Mouse (Mus musculus): ENCODE results near the gene Scfd2. TPM values are rescaled to one million over a fixed set of nuclear protein-coding genes. Genes with fewer than 3 reads are reported as not detected.

Gene Scfd2
- polyA plus RNA-seq, 1 experiment from 2014 or later, result 14.9 TPM

GRCm38 (mm10) chr5:74482633-74483032 lies 48.9 kb downstream of the Scfd2 start:
- Histone ChIP-seq H3K27me3 (replicated peaks; ENCODE audit: low read depth, poor library complexity, severe bottlenecking) (no peaks in the 10 kb centered on the region), H3K4me1 (peaks cover 13% of the 10 kb centered on the region), H3K4me3 (no peak overlapping the region), H3K27ac (replicated peaks) (no peak overlapping the region), H3K9me3 (no peaks in the 10 kb centered on the region), H3K36me3 (replicated peaks) (no peaks in the 10 kb centered on the region)
- DNase-seq (ENCODE audit: low spot score), result no peak
- WGBS, result 41% methylated on average over 6 of the region's 6 CpGs

- Histone ChIP-seq H3K36me3 (replicated peaks) (no peaks in the 10 kb centered on the region), H3K9me3 (no peaks in the 10 kb centered on the region), H3K4me1 (peaks cover 13% of the 10 kb centered on the region), H3K4me3 (no peak overlapping the region), H3K27ac (replicated peaks) (no peak overlapping the region; the same call in 1 of the 2 replicates), H3K27me3 (replicated peaks; ENCODE audit: low read depth, poor library complexity, severe bottlenecking) (no peaks in the 10 kb centered on the region)
- DNase-seq (ENCODE audit: low spot score), result no peak
- 55% methylated on average over 3 of the region's 3 CpGs for WGBS
These were observed 49.5 kb downstream of the Scfd2 start for GRCm38 (mm10) chr5:74482034-74482433.

- no peaks in the 10 kb centered on the region for H3K27me3 ChIP-seq (replicated peaks; ENCODE audit: low read depth, poor library complexity, severe bottlenecking)
- no peak overlapping the region for H3K4me3 ChIP-seq
- DNase-seq (ENCODE audit: low spot score), result no peak
- H3K36me3 ChIP-seq (replicated peaks), result no peaks in the 10 kb centered on the region
- WGBS, result 85% methylated on average over 4 of the region's 4 CpGs
- no peaks in the 10 kb centered on the region for H3K9me3 ChIP-seq
- H3K4me1 ChIP-seq, result peaks cover 13% of the 10 kb centered on the region
- H3K27ac ChIP-seq (replicated peaks), result no peak overlapping the region
These were observed 51.1 kb downstream of the Scfd2 start for GRCm38 (mm10) chr5:74480409-74480808.

- H3K36me3 ChIP-seq (replicated peaks), result no peaks in the 10 kb centered on the region
- no peak overlapping the region for H3K27ac ChIP-seq (replicated peaks)
- H3K4me1 ChIP-seq, result peaks cover 13% of the 10 kb centered on the region
- DNase-seq (ENCODE audit: low spot score), result no peak
- 91% methylated on average over 4 of the region's 4 CpGs for WGBS
- H3K27me3 ChIP-seq (replicated peaks; ENCODE audit: low read depth, poor library complexity, severe bottlenecking), result no peaks in the 10 kb centered on the region
- no peaks in the 10 kb centered on the region for H3K9me3 ChIP-seq
- H3K4me3 ChIP-seq, result no peak overlapping the region
These were observed 51.6 kb downstream of the Scfd2 start for GRCm38 (mm10) chr5:74479947-74480346.

- Histone ChIP-seq H3K36me3 (replicated peaks) (no peaks in the 10 kb centered on the region), H3K4me3 (no peak overlapping the region), H3K9me3 (no peaks in the 10 kb centered on the region), H3K27ac (replicated peaks) (no peak overlapping the region), H3K27me3 (replicated peaks; ENCODE audit: low read depth, poor library complexity, severe bottlenecking) (no peaks in the 10 kb centered on the region), H3K4me1 (peaks cover 13% of the 10 kb centered on the region)
- WGBS, result 86% methylated on average over 5 of the region's 5 CpGs
- no peak for DNase-seq (ENCODE audit: low spot score)
These were observed 52.4 kb downstream of the Scfd2 start for GRCm38 (mm10) chr5:74479157-74479556.

GRCm38 (mm10) chr5:74476551-74476950 lies 55.0 kb downstream of the Scfd2 start:
- Histone ChIP-seq H3K4me1 (peaks cover 6% of the 10 kb centered on the region), H3K27me3 (replicated peaks; ENCODE audit: low read depth, poor library complexity, severe bottlenecking) (no peaks in the 10 kb centered on the region), H3K36me3 (replicated peaks) (no peaks in the 10 kb centered on the region), H3K9me3 (no peaks in the 10 kb centered on the region), H3K27ac (replicated peaks) (no peak overlapping the region; the same call in 1 of the 2 replicates), H3K4me3 (no peak overlapping the region)
- no peak for DNase-seq (ENCODE audit: low spot score)
- 86% methylated on average over 10 of the region's 10 CpGs for WGBS

DNA sequence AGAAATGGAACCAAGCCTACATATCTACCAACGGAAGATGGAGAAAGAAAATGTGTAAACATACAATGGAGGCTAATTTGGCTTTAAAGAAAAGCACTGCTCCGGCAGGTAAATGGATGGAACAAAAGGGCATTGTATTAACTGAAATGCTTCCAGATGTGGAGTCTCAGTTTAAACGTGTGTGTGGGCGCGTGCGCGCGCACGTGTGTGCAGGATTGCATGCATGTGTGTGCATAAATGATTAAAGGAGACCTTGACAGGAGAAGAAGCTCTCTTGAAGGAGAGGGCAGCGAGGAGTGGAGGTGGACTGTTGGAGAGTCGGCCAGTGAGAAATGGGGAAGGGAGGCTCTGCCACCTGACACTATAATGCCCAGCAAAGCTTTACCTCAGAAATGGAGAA lies 58.4 kb downstream of the Scfd2 start:
- no peak overlapping the region for H3K27ac ChIP-seq (replicated peaks)
- peak; percentile 50 for DNase-seq (ENCODE audit: low spot score)
- H3K4me1 ChIP-seq, result peaks cover 11% of the 10 kb centered on the region
- no peaks in the 10 kb centered on the region for H3K27me3 ChIP-seq (replicated peaks; ENCODE audit: low read depth, poor library complexity, severe bottlenecking)
- H3K4me3 ChIP-seq, result no peak overlapping the region
- H3K9me3 ChIP-seq, result no peaks in the 10 kb centered on the region
- no peaks in the 10 kb centered on the region for H3K36me3 ChIP-seq (replicated peaks)
- 65% methylated on average over 11 of the region's 11 CpGs for whole genome bisulfite sequencing

GRCm38 (mm10) chr5:74470819-74471218 lies 60.7 kb downstream of the Scfd2 start:
- Histone ChIP-seq H3K27me3 (replicated peaks; ENCODE audit: low read depth, poor library complexity, severe bottlenecking) (no peaks in the 10 kb centered on the region), H3K27ac (replicated peaks) (no peak overlapping the region), H3K4me1 (peaks cover 11% of the 10 kb centered on the region), H3K9me3 (no peaks in the 10 kb centered on the region), H3K4me3 (no peak overlapping the region), H3K36me3 (replicated peaks) (no peaks in the 10 kb centered on the region)
- WGBS, result 92% methylated on average over 3 of the region's 3 CpGs
- no peak for DNase-seq (ENCODE audit: low spot score)

DNA sequence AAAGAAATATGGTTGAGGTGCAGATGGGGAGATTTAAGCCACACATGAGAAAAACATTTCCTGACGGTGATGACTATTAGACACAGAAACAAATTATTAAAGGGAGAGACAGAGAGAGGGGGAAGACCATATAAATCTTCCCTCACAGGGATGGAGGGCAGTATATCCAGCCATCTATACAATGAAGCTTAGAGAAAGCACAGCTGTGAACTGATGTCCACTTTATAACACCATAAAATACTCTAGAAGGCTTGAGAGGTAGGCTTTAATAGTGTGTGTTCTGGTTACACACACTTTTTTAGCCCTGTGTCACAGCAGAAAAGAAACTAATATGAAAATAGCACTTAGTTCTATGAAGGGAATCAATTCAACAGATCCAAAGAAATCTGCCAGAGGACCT lies 61.9 kb downstream of the Scfd2 start:
- Histone ChIP-seq H3K4me1 (peaks cover 11% of the 10 kb centered on the region), H3K9me3 (no peaks in the 10 kb centered on the region), H3K27me3 (replicated peaks; ENCODE audit: low read depth, poor library complexity, severe bottlenecking) (no peaks in the 10 kb centered on the region), H3K4me3 (no peak overlapping the region), H3K36me3 (replicated peaks) (no peaks in the 10 kb centered on the region), H3K27ac (replicated peaks) (no peak overlapping the region)
- WGBS, result 76% methylated on average over 1 of the region's 1 CpGs
- no peak for DNase-seq (ENCODE audit: low spot score)

- no peak for DNase-seq (ENCODE audit: low spot score)
- Histone ChIP-seq H3K9me3 (no peaks in the 10 kb centered on the region), H3K27ac (replicated peaks) (no peak overlapping the region), H3K4me1 (0 out of 2 replicates have a peak, but pooled peaks cover 4% of the 10 kb centered on the region), H3K36me3 (replicated peaks) (no peaks in the 10 kb centered on the region), H3K4me3 (no peak overlapping the region), H3K27me3 (replicated peaks; ENCODE audit: low read depth, poor library complexity, severe bottlenecking) (no peaks in the 10 kb centered on the region)
- WGBS, result 82% methylated on average over 3 of the region's 3 CpGs
These were observed 63.8 kb downstream of the Scfd2 start for GRCm38 (mm10) chr5:74467753-74468152.

- no peak for DNase-seq (ENCODE audit: low spot score)
- no peaks in the 10 kb centered on the region for H3K9me3 ChIP-seq
- H3K27ac ChIP-seq (replicated peaks), result no peak overlapping the region
- H3K36me3 ChIP-seq (replicated peaks), result no peaks in the 10 kb centered on the region
- H3K4me1 ChIP-seq, result peaks cover 9% of the 10 kb centered on the region
- H3K27me3 ChIP-seq (replicated peaks; ENCODE audit: low read depth, poor library complexity, severe bottlenecking), result no peaks in the 10 kb centered on the region
- H3K4me3 ChIP-seq, result no peak overlapping the region
- 94% methylated on average over 2 of the region's 2 CpGs for whole genome bisulfite sequencing
These were observed 74.8 kb downstream of the Scfd2 start for GRCm38 (mm10) chr5:74456759-74457158.

GRCm38 (mm10) chr5:74455510-74456269 lies 75.9 kb downstream of the Scfd2 start:
- Histone ChIP-seq H3K36me3 (replicated peaks) (no peaks in the 10 kb centered on the region), H3K27ac (replicated peaks) (no peak overlapping the region), H3K4me1 (peaks cover 14% of the 10 kb centered on the region), H3K9me3 (no peaks in the 10 kb centered on the region), H3K27me3 (replicated peaks; ENCODE audit: low read depth, poor library complexity, severe bottlenecking) (no peaks in the 10 kb centered on the region), H3K4me3 (no peak overlapping the region)
- DNase-seq (ENCODE audit: low spot score), result no peak
- WGBS, result 94% methylated on average over 6 of the region's 6 CpGs

DNA sequence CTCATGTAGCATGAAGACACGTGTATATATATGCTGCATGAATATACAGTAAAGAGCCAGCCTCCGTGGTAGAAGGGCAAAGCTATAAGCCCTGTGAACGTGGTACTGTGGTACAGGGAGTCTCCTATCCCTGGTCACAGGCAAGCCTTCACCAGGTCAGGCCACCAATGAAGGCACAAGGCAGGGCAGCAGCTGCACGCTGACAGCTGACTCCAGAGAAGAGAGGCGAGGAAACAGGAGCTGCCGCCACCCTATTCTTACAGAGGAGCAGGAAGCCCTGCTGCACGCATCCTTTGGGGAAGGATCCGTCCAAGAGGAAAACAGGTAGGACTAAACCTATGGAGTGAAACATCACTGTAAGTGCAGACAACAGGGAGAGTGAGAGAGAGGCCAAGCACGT lies 76.5 kb downstream of the Scfd2 start:
- Histone ChIP-seq H3K27ac (replicated peaks) (no peak overlapping the region), H3K36me3 (replicated peaks) (no peaks in the 10 kb centered on the region), H3K9me3 (no peaks in the 10 kb centered on the region), H3K4me3 (no peak overlapping the region), H3K4me1 (peaks cover 20% of the 10 kb centered on the region), H3K27me3 (replicated peaks; ENCODE audit: low read depth, poor library complexity, severe bottlenecking) (no peaks in the 10 kb centered on the region)
- DNase-seq (ENCODE audit: low spot score), result no peak
- WGBS, result 86% methylated on average over 9 of the region's 9 CpGs

Measured in embryonic facial prominence, embryonic 10.5 days (tissue).